Mouse (Mus musculus) midbrain, embryonic 15.5 days (tissue): ENCODE measurements around the gene Polq. TPM values are rescaled to one million over a fixed set of nuclear protein-coding genes. Genes with fewer than 3 reads are reported as not detected.
"Not testable (repeated sequence)": the region's sequence is repeated elsewhere in the genome, so short reads cannot be mapped to it uniquely, and the experiment has no call there.

Experiments
- ATAC-seq: fragments of 200-750 bp; cut with Nextera tagmentation; replicated peaks from 2 replicates; pipeline ENCODE4 v1.8.0; 2017; ENCODE audit warnings: moderate TSS enrichment
- H3K27ac ChIP-seq: fragments of 300-500 bp; sonication (generic); 2 replicates; pipeline ENCODE4 v1.5.1; 2015; ENCODE audit warnings: mild to moderate bottlenecking, inconsistent platforms
- H3K27me3 ChIP-seq: fragments of 300-500 bp; sonication (generic); replicated peaks from 2 replicates; pipeline ENCODE4 v1.6.1; 2015; ENCODE audit warnings: inconsistent platforms
- H3K36me3 ChIP-seq: fragments of 300-500 bp; sonication (generic); replicated peaks from 2 replicates; pipeline ENCODE4 v1.6.1; 2015; ENCODE audit warnings: inconsistent platforms
- H3K4me1 ChIP-seq: fragments of 300-500 bp; sonication (generic); 2 replicates; pipeline ENCODE4 v1.6.1; 2015; ENCODE audit warnings: inconsistent platforms
- H3K4me2 ChIP-seq: fragments of 300-500 bp; sonication (generic); 2 replicates; pipeline ENCODE4 v1.6.1; 2015; ENCODE audit warnings: inconsistent platforms, mild to moderate bottlenecking, moderate library complexity
- H3K4me3 ChIP-seq: fragments of 300-500 bp; sonication (generic); 2 replicates; pipeline ENCODE4 v1.5.1; 2015; ENCODE audit warnings: mild to moderate bottlenecking, inconsistent platforms
- H3K9ac ChIP-seq: fragments of 300-500 bp; sonication (generic); 2 replicates; pipeline ENCODE4 v1.6.1; 2015; ENCODE audit warnings: mild to moderate bottlenecking, inconsistent platforms
- H3K9me3 ChIP-seq: fragments of 300-500 bp; sonication (generic); 2 replicates; pipeline ENCODE4 v1.6.1; 2016; ENCODE audit warnings: inconsistent platforms
- WGBS: fragments of 180-500 bp; shearing (Covaris S2); methylation state at CpG from one replicate; pipeline ENCODE4 v1.1.7; 2015; ENCODE audit warnings: mixed read lengths; 5-methylcytosine and 5-hydroxymethylcytosine counted together
- polyA plus RNA-seq: library from polyadenylated mRNA; unstranded; fragments of >200 nt; fragmentation: Nextera tagmentation; extraction: Ambion mirVana; gene quantifications from 2 replicates; pipeline ENCODE4 v1.2.1, GENCODE M21; 2015

Polq gene
- polyA plus RNA-seq, 1 experiment from 2014 or later: 3.3 TPM

GRCm38 (mm10) chr16:37125190-37125589 is 113.6 kb downstream of the Polq start:
- H3K4me1 ChIP-seq, H3K9me3 ChIP-seq, H3K4me3 ChIP-seq, H3K9ac ChIP-seq, H3K4me2 ChIP-seq, H3K27me3 ChIP-seq, ATAC-seq, H3K36me3 ChIP-seq, H3K27ac ChIP-seq: not testable (repeated sequence)
- 98% methylated on average over 1 of the region's 1 CpGs for WGBS

Other genes with a start within 250 kb of the Polq start
- 10.5 and 12.4 TPM in 2 replicates for gene Slc15a2, start 226.8 kb upstream of the Polq start, polyA plus RNA-seq
- gene Iqcb1, start 183.4 kb upstream of the Polq start, polyA plus RNA-seq: 61.8 and 66.4 TPM in 2 replicates
- gene Eaf2, start 136.8 kb upstream of the Polq start, polyA plus RNA-seq: 0.43 and 0.45 TPM in 2 replicates
- 79.4 and 84.8 TPM in 2 replicates for gene Golgb1, start 136.6 kb upstream of the Polq start, polyA plus RNA-seq
- gene Hcls1, start 76.8 kb upstream of the Polq start, polyA plus RNA-seq: 2.1 and 2.5 TPM in 2 replicates
- 0.10 TPM in 1 of 2 replicates, not detected in the other for gene Fbxo40, start 21.3 kb upstream of the Polq start, polyA plus RNA-seq